Mouse (Mus musculus) liver, embryonic 12.5 days (tissue): ENCODE data around the gene Exosc6. TPM values are rescaled to one million over a fixed set of nuclear protein-coding genes. Genes with fewer than 3 reads are reported as not detected.
"Not testable (repeated sequence)": the region's sequence is repeated elsewhere in the genome, so short reads cannot be mapped to it uniquely, and the experiment has no call there.

Experiments
- ATAC-seq: fragments of 200-750 bp; cut with Nextera tagmentation; 2 replicates; pipeline ENCODE4 v1.8.0; 2017; ENCODE audit warnings: moderate number of reproducible peaks, mild to moderate bottlenecking, moderate library complexity
- H3K27ac ChIP-seq: fragments of 300-500 bp; sonication (generic); 2 replicates; pipeline ENCODE4 v1.5.1; 2016; ENCODE audit warnings: mild to moderate bottlenecking
- H3K27me3 ChIP-seq: fragments of 300-500 bp; sonication (generic); replicated peaks from 2 replicates; pipeline ENCODE4 v1.6.1; 2016; ENCODE audit warnings: mild to moderate bottlenecking, moderate library complexity
- H3K36me3 ChIP-seq: fragments of 300-500 bp; sonication (generic); 2 replicates; pipeline ENCODE4 v1.6.1; 2016; ENCODE audit warnings: mild to moderate bottlenecking, moderate library complexity
- H3K4me1 ChIP-seq: fragments of 300-500 bp; sonication (generic); 2 replicates; pipeline ENCODE4 v1.6.1; 2016
- H3K4me2 ChIP-seq: fragments of 300-500 bp; sonication (generic); 2 replicates; pipeline ENCODE4 v1.6.1; 2016; ENCODE audit warnings: mild to moderate bottlenecking, moderate library complexity
- H3K4me3 ChIP-seq: fragments of 300-500 bp; sonication (generic); 2 replicates; pipeline ENCODE4 v1.5.1; 2016; ENCODE audit warnings: mild to moderate bottlenecking, moderate library complexity
- H3K9ac ChIP-seq: fragments of 300-500 bp; sonication (generic); 2 replicates; pipeline ENCODE4 v1.6.1; 2016; ENCODE audit warnings: mild to moderate bottlenecking, moderate library complexity
- H3K9me3 ChIP-seq: fragments of 300-500 bp; sonication (generic); replicated peaks from 2 replicates; pipeline ENCODE4 v1.6.1; 2016; ENCODE audit warnings: mild to moderate bottlenecking, moderate library complexity
- WGBS: fragments of 180-500 bp; shearing (Covaris S2); methylation state at CpG from one replicate; pipeline ENCODE4 v1.1.7; 2016; ENCODE audit not compliant: insufficient replicate concordance; 5-methylcytosine and 5-hydroxymethylcytosine counted together
- polyA plus RNA-seq: library from polyadenylated mRNA; unstranded; fragments of >200 nt; fragmentation: Nextera tagmentation; extraction: Ambion mirVana; gene quantifications from 2 replicates; pipeline ENCODE4 v1.2.1, GENCODE M21; 2016

The Exosc6 gene
- polyA plus RNA-seq, 1 experiment from 2014 or later: 25.6 TPM

- Histone ChIP-seq H3K27ac (no peak overlapping the region), H3K27me3 (peaks cover 16% of the 10 kb centered on the region), H3K4me3 (peak overlapping the region; percentile 70), H3K4me2 (peak overlapping the region; percentile 85), H3K9me3 (no peaks in the 10 kb centered on the region), H3K4me1 (peaks cover 50% of the 10 kb centered on the region), H3K36me3 (peaks cover 5% of the 10 kb centered on the region), H3K9ac (peak overlapping the region; percentile 69; the same call in 1 of the 2 replicates)
- ATAC-seq: no peak
- 41% methylated on average over 2 of the region's 2 CpGs for WGBS
Measured at GRCm38 (mm10) chr8:111062893-111063292, 6.8 kb downstream of the Exosc6 start.

GRCm38 (mm10) chr8:111066308-111066707 is 10.2 kb downstream of the Exosc6 start:
- H3K9me3 ChIP-seq: no peaks in the 10 kb centered on the region
- no peak overlapping the region for H3K9ac ChIP-seq
- no peak overlapping the region for H3K4me3 ChIP-seq
- H3K4me1 ChIP-seq: peaks cover 25% of the 10 kb centered on the region
- no peak for ATAC-seq
- 51% methylated on average over 4 of the region's 4 CpGs for WGBS
- peaks cover 24% of the 10 kb centered on the region for H3K27me3 ChIP-seq
- no peak overlapping the region for H3K4me2 ChIP-seq
- H3K27ac ChIP-seq: no peak overlapping the region
- H3K36me3 ChIP-seq: no peaks in the 10 kb centered on the region

- Histone ChIP-seq H3K27me3 (peaks cover 28% of the 10 kb centered on the region), H3K36me3 (no peaks in the 10 kb centered on the region), H3K4me1 (peaks cover 15% of the 10 kb centered on the region; the same call in 1 of the 2 replicates), H3K27ac (no peak overlapping the region), H3K4me3 (no peak overlapping the region), H3K9me3 (no peaks in the 10 kb centered on the region), H3K4me2 (no peak overlapping the region), H3K9ac (no peak overlapping the region)
- no peak for ATAC-seq
- 25% methylated on average over 10 of the region's 10 CpGs for WGBS
Measured at GRCm38 (mm10) chr8:111067439-111067838, 11.3 kb downstream of the Exosc6 start.

- H3K9me3 ChIP-seq, H3K4me1 ChIP-seq, H3K27ac ChIP-seq, ATAC-seq, H3K4me3 ChIP-seq, H3K4me2 ChIP-seq, H3K9ac ChIP-seq, H3K36me3 ChIP-seq: not testable (repeated sequence)
- 71% methylated on average over 9 of the region's 9 CpGs for WGBS
- peaks cover 28% of the 10 kb centered on the region for H3K27me3 ChIP-seq
Measured at GRCm38 (mm10) chr8:111068660-111069059, 12.5 kb downstream of the Exosc6 start.

- H3K27me3 ChIP-seq: 0 out of 2 replicates have a peak, but pooled peaks cover 6% of the 10 kb centered on the region
Measured at GRCm38 (mm10) chr8:111075926-111076325, 19.8 kb downstream of the Exosc6 start.

GRCm38 (mm10) chr8:111079461-111079860 is 23.3 kb downstream of the Exosc6 start:
- H3K9me3 ChIP-seq: no peaks in the 10 kb centered on the region
- H3K4me1 ChIP-seq: no peaks in the 10 kb centered on the region
- H3K27me3 ChIP-seq: peaks cover 17% of the 10 kb centered on the region; the same call in 1 of the 2 replicates
- H3K4me2 ChIP-seq: no peak overlapping the region
- no peak overlapping the region for H3K9ac ChIP-seq
- no peaks in the 10 kb centered on the region for H3K36me3 ChIP-seq
- WGBS: 60% methylated on average over 5 of the region's 5 CpGs
- no peak for ATAC-seq
- H3K27ac ChIP-seq: no peak overlapping the region
- no peak overlapping the region for H3K4me3 ChIP-seq

More at GRCm38 (mm10) chr8:111075926-111076325, 19.8 kb downstream of the Exosc6 start:
- H3K4me2 ChIP-seq: no peak overlapping the region
- 69% methylated on average over 3 of the region's 3 CpGs for WGBS
- H3K9me3 ChIP-seq: 0 out of 2 replicates have a peak, but pooled peaks cover 7% of the 10 kb centered on the region
- no peak overlapping the region for H3K9ac ChIP-seq
- no peak overlapping the region for H3K4me3 ChIP-seq
- no peaks in the 10 kb centered on the region for H3K36me3 ChIP-seq
- ATAC-seq: no peak
- H3K4me1 ChIP-seq: no peaks in the 10 kb centered on the region
- H3K27ac ChIP-seq: no peak overlapping the region

- no peaks in the 10 kb centered on the region for H3K36me3 ChIP-seq
- no peak overlapping the region for H3K4me3 ChIP-seq
- no peak overlapping the region for H3K27ac ChIP-seq
- H3K4me1 ChIP-seq: no peaks in the 10 kb centered on the region
- no peaks in the 10 kb centered on the region for H3K9me3 ChIP-seq
- ATAC-seq: no peak
- no peak overlapping the region for H3K4me2 ChIP-seq
- H3K9ac ChIP-seq: no peak overlapping the region
- H3K27me3 ChIP-seq: peaks cover 17% of the 10 kb centered on the region; the same call in 1 of the 2 replicates
- WGBS: 36% methylated on average over 6 of the region's 6 CpGs
Measured at GRCm38 (mm10) chr8:111079861-111080271, 23.7 kb downstream of the Exosc6 start.

GRCm38 (mm10) chr8:111081580-111082258 is 25.6 kb downstream of the Exosc6 start:
- H3K4me3 ChIP-seq: no peak overlapping the region
- WGBS: 62% methylated on average over 12 of the region's 12 CpGs
- ATAC-seq: no peak
- peaks cover 17% of the 10 kb centered on the region; the same call in 1 of the 2 replicates for H3K27me3 ChIP-seq
- no peak overlapping the region for H3K4me2 ChIP-seq
- no peak overlapping the region for H3K27ac ChIP-seq
- no peaks in the 10 kb centered on the region for H3K4me1 ChIP-seq
- no peaks in the 10 kb centered on the region for H3K9me3 ChIP-seq
- no peak overlapping the region; the same call in 1 of the 2 replicates for H3K9ac ChIP-seq
- H3K36me3 ChIP-seq: no peaks in the 10 kb centered on the region

- not testable (repeated sequence) for H3K27ac ChIP-seq, H3K4me2 ChIP-seq, ATAC-seq, H3K9me3 ChIP-seq, H3K4me3 ChIP-seq, H3K9ac ChIP-seq, H3K4me1 ChIP-seq, H3K36me3 ChIP-seq
- H3K27me3 ChIP-seq: peaks cover 17% of the 10 kb centered on the region; the same call in 1 of the 2 replicates
- 65% methylated on average over 5 of the region's 5 CpGs for WGBS
Measured at GRCm38 (mm10) chr8:111083936-111084335, 27.8 kb downstream of the Exosc6 start.

- H3K4me3 ChIP-seq: no peak overlapping the region
- H3K4me1 ChIP-seq: peaks cover 15% of the 10 kb centered on the region
- peaks cover 5% of the 10 kb centered on the region for H3K27me3 ChIP-seq
- H3K36me3 ChIP-seq: no peaks in the 10 kb centered on the region
- no peaks in the 10 kb centered on the region for H3K9me3 ChIP-seq
- no peak for ATAC-seq
- no peak overlapping the region for H3K4me2 ChIP-seq
- 1% methylated on average over 2 of the region's 2 CpGs for WGBS
- H3K9ac ChIP-seq: no peak overlapping the region
- no peak overlapping the region for H3K27ac ChIP-seq
Measured at GRCm38 (mm10) chr8:111090126-111090525, 34.0 kb downstream of the Exosc6 start.

- no peaks in the 10 kb centered on the region for H3K36me3 ChIP-seq
- 71% methylated on average over 7 of the region's 7 CpGs for WGBS
Measured at GRCm38 (mm10) chr8:111091706-111092105, 35.6 kb downstream of the Exosc6 start.

GRCm38 (mm10) chr8:111092326-111092725 is 36.2 kb downstream of the Exosc6 start, which contains the start of gene Clec18a:
TSS of gene Clec18a (minus strand) at chr8:111092426.
- 77% methylated on average over 6 of the region's 6 CpGs for WGBS
- H3K4me3 ChIP-seq, H3K27ac ChIP-seq, H3K9ac ChIP-seq, H3K9me3 ChIP-seq, ATAC-seq, H3K4me2 ChIP-seq, H3K27me3 ChIP-seq, H3K36me3 ChIP-seq: not testable (repeated sequence)
- H3K4me1 ChIP-seq: peaks cover 27% of the 10 kb centered on the region

More at GRCm38 (mm10) chr8:111091706-111092105, 35.6 kb downstream of the Exosc6 start:
- Histone ChIP-seq H3K27me3 (peaks cover 5% of the 10 kb centered on the region), H3K4me3 (no peak overlapping the region), H3K9me3 (no peaks in the 10 kb centered on the region), H3K4me1 (peaks cover 27% of the 10 kb centered on the region), H3K4me2 (no peak overlapping the region), H3K27ac (no peak overlapping the region), H3K9ac (no peak overlapping the region)
- ATAC-seq: no peak
